Mouse (Mus musculus): ENCODE data around the gene Xrcc1.

Xrcc1 gene

GRCm38 (mm10) chr7:24537081-24537480 is 9.0 kb upstream of the Xrcc1 start:
- POLR2A ChIA-PET = interaction anchor here in 3 of 4 experiments (0.6 to 3.6 kb wide), 8 partner anchors 9 to 79 kb away, joined by 3 to 15 read pairs (median 5); partner anchors contain the start of genes Pinlyp (in 2 of the 3), Xrcc1 (in 2 of the 3) and Cadm4 (in 1 of the 3)
- CTCF ChIA-PET = interaction anchor here in 1 of 4 experiments (0.7 to 1.6 kb wide), 2 partner anchors 26 to 36 kb away, joined by 3 read pairs; no protein-coding TSS in a partner anchor

GRCm38 (mm10) chr7:24537591-24537990 is 8.5 kb upstream of the Xrcc1 start:
- POLR2A ChIA-PET = interaction anchor here in 3 of 4 experiments (0.6 to 3.6 kb wide), 14 partner anchors 9 to 651 kb away, joined by 3 to 15 read pairs (median 4); partner anchors contain the start of genes Pinlyp (in 2 of the 3), Xrcc1 (in 2 of the 3) and Cadm4 (in 1 of the 3)
- CTCF ChIA-PET = interaction anchor here in 2 of 4 experiments (0.6 to 1.6 kb wide), 3 partner anchors 26 to 246 kb away, joined by 3 to 4 read pairs (median 3); no protein-coding TSS in a partner anchor

- POLR2A ChIA-PET = interaction anchor here in 3 of 4 experiments (0.6 to 3.6 kb wide), 18 partner anchors 7 to 650 kb away, joined by 3 to 15 read pairs (median 4); partner anchors contain the start of genes Irgq (in 2 of the 3), Pinlyp (in 2 of the 3) and Xrcc1 (in 2 of the 3)
Observed at GRCm38 (mm10) chr7:24538154-24538553, 7.9 kb upstream of the Xrcc1 start.

GRCm38 (mm10) chr7:24538701-24539100 is 7.4 kb upstream of the Xrcc1 start:
- ChIA-PET POLR2A (interaction anchor here in 2 of 4 experiments (0.9 to 2.8 kb wide), 10 partner anchors 8 to 75 kb away, joined by 3 to 12 read pairs (median 4); partner anchors contain the start of gene Irgq (in 2 of the 2)), CTCF (interaction anchor here (0.6 to 1.6 kb wide), 9 partner anchors 8 to 771 kb away, joined by 3 to 8 read pairs (median 3); partner anchors contain the start of gene Irgq (in 1 of the 4))

More at GRCm38 (mm10) chr7:24538154-24538553, 7.9 kb upstream of the Xrcc1 start:
- CTCF ChIA-PET = interaction anchor here (0.6 to 1.6 kb wide), 10 partner anchors 13 to 246 kb away, joined by 3 to 6 read pairs (median 3); no protein-coding TSS in a partner anchor

GRCm38 (mm10) chr7:24539686-24540085 is 6.4 kb upstream of the Xrcc1 start:
- CTCF ChIA-PET = interaction anchor here in 2 of 4 experiments (0.7 to 1.4 kb wide), 3 partner anchors 9 to 25 kb away, joined by 3 read pairs; partner anchors contain the start of gene Irgq (in 1 of the 2)
- POLR2A ChIA-PET = interaction anchor here in 2 of 4 experiments (0.8 to 2.8 kb wide), 8 partner anchors 9 to 24 kb away, joined by 3 to 12 read pairs (median 3); partner anchors contain the start of gene Irgq (in 2 of the 2)

GRCm38 (mm10) chr7:24544506-24544905 is 1.6 kb upstream of the Xrcc1 start:
- POLR2A ChIA-PET = interaction anchor here (0.6 to 4.3 kb wide), 8 partner anchors 11 to 37 kb away, joined by 3 to 31 read pairs (median 4); partner anchors contain the start of gene Irgq (in 2 of the 4)
- CTCF ChIA-PET = interaction anchor here (0.5 to 5.7 kb wide), 18 partner anchors 11 to 235 kb away, joined by 3 to 64 read pairs (median 4); partner anchors contain the start of genes Ethe1 (in 1 of the 4) and Irgq (in 1 of the 4)

- ChIA-PET POLR2A (interaction anchor here in 3 of 4 experiments (0.7 to 4.3 kb wide), 31 partner anchors 8 to 337 kb away, joined by 3 to 31 read pairs (median 4); partner anchors contain the start of genes Irgq (in 3 of the 3), Smg9 (in 2 of the 3), AC161166.1 (in 1 of the 3) and Cadm4 (in 1 of the 3)), CTCF (interaction anchor here (0.6 to 5.7 kb wide), 18 partner anchors 12 to 115 kb away, joined by 3 to 64 read pairs (median 3); partner anchors contain the start of gene Irgq (in 2 of the 4))
Observed at GRCm38 (mm10) chr7:24546634-24547389, 723 bp downstream of the Xrcc1 start.

GRCm38 (mm10) chr7:24547534-24548036 is 1.5 kb downstream of the Xrcc1 start:
- ChIA-PET POLR2A (interaction anchor here in 3 of 4 experiments (0.7 to 3.0 kb wide), 14 partner anchors 11 to 304 kb away, joined by 3 to 26 read pairs (median 4); partner anchors contain the start of genes Irgq (in 2 of the 3), Smg9 (in 1 of the 3) and Zfp428 (in 1 of the 3)), CTCF (interaction anchor here (0.6 to 5.7 kb wide), 6 partner anchors 14 to 183 kb away, joined by 3 to 64 read pairs (median 6); partner anchors contain the start of gene Irgq (in 1 of the 4))

- POLR2A ChIA-PET = interaction anchor here in 2 of 4 experiments (0.6 to 2.2 kb wide), 6 partner anchors 11 to 236 kb away, joined by 3 to 9 read pairs (median 3); partner anchors contain the start of genes Irgc1 (in 1 of the 2) and Zfp94 (in 1 of the 2)
- CTCF ChIA-PET = interaction anchor here in 2 of 4 experiments (0.9 to 1.1 kb wide), 3 partner anchors 13 to 47 kb away, joined by 3 to 4 read pairs (median 3); no protein-coding TSS in a partner anchor
Observed at GRCm38 (mm10) chr7:24551985-24552759, 6.1 kb downstream of the Xrcc1 start.

GRCm38 (mm10) chr7:24555786-24556185 is 9.7 kb downstream of the Xrcc1 start:
- ChIA-PET CTCF (interaction anchor here (0.6 to 2.3 kb wide), 8 partner anchors 9 to 45 kb away, joined by 3 to 11 read pairs (median 4); no protein-coding TSS in a partner anchor), POLR2A (interaction anchor here in 3 of 4 experiments (0.5 to 1.7 kb wide), 18 partner anchors 8 to 107 kb away, joined by 3 to 10 read pairs (median 3); partner anchors contain the start of genes Irgq (in 2 of the 3) and Xrcc1 (in 1 of the 3))

GRCm38 (mm10) chr7:24561450-24561849 is 15.4 kb downstream of the Xrcc1 start:
- CTCF ChIA-PET = interaction anchor here in 3 of 4 experiments (0.6 to 1.6 kb wide), 8 partner anchors 11 to 154 kb away, joined by 3 to 5 read pairs (median 4); no protein-coding TSS in a partner anchor
- POLR2A ChIA-PET = interaction anchor here in 3 of 4 experiments (0.6 to 2.2 kb wide), 7 partner anchors 8 to 46 kb away, joined by 3 to 10 read pairs (median 4); partner anchors contain the start of gene Irgq (in 1 of the 3)

GRCm38 (mm10) chr7:24563191-24563836 is 17.2 kb downstream of the Xrcc1 start:
- CTCF ChIA-PET = interaction anchor here in 2 of 4 experiments (0.8 to 3.3 kb wide), 13 partner anchors 9 to 90 kb away, joined by 3 to 26 read pairs (median 8); partner anchors contain the start of genes Pinlyp (in 1 of the 2) and Xrcc1 (in 1 of the 2)

GRCm38 (mm10) chr7:24563837-24564206 is 17.7 kb downstream of the Xrcc1 start:
- CTCF ChIA-PET = interaction anchor here (0.7 to 3.3 kb wide), 30 partner anchors 8 to 301 kb away, joined by 3 to 26 read pairs (median 7); partner anchors contain the start of genes Pinlyp (in 2 of the 4) and Xrcc1 (in 2 of the 4)
- POLR2A ChIA-PET = interaction anchor here in 3 of 4 experiments (0.6 to 2.0 kb wide), 13 partner anchors 8 to 91 kb away, joined by 3 to 8 read pairs (median 4); partner anchors contain the start of gene Zfp428 (in 1 of the 3)

More at GRCm38 (mm10) chr7:24563191-24563836, 17.2 kb downstream of the Xrcc1 start:
- POLR2A ChIA-PET = interaction anchor here in 3 of 4 experiments (0.6 to 2.0 kb wide), 8 partner anchors 8 to 57 kb away, joined by 3 to 7 read pairs (median 3); partner anchors contain the start of gene Zfp428 (in 1 of the 3)

GRCm38 (mm10) chr7:24564607-24565265 is 18.6 kb downstream of the Xrcc1 start:
- ChIA-PET POLR2A (interaction anchor here (0.5 to 2.0 kb wide), 21 partner anchors 9 to 325 kb away, joined by 3 to 8 read pairs (median 4); partner anchors contain the start of genes Irgq (in 1 of the 4), Pinlyp (in 1 of the 4) and Xrcc1 (in 1 of the 4)), CTCF (interaction anchor here (0.5 to 3.3 kb wide), 63 partner anchors 8 to 1182 kb away, joined by 3 to 26 read pairs (median 4); partner anchors contain the start of genes Pinlyp (in 2 of the 4), Xrcc1 (in 2 of the 4) and Irgq (in 1 of the 4))

- POLR2A ChIA-PET = interaction anchor here in 3 of 4 experiments (0.6 to 1.9 kb wide), 6 partner anchors 15 to 324 kb away, joined by 3 to 8 read pairs (median 4); no protein-coding TSS in a partner anchor
- CTCF ChIA-PET = interaction anchor here in 3 of 4 experiments (0.6 to 2.6 kb wide), 11 partner anchors 9 to 124 kb away, joined by 3 to 26 read pairs (median 8); no protein-coding TSS in a partner anchor
Observed at GRCm38 (mm10) chr7:24565627-24566026, 19.5 kb downstream of the Xrcc1 start.
